Mouse (Mus musculus): ENCODE measurements at regions not wholly inside any gene's neighbourhood (a gene's known extent, or its start where the extent isn't known, plus 50 kb on each side); places are given as distances from the start of the nearest gene placed in this dataset.

- no peaks in the 10 kb centered on the region for H3K36me3 ChIP-seq (ENCODE audit: control insufficient read depth, insufficient read depth, low read length)
- H3K4me3 ChIP-seq (ENCODE audit: control insufficient read depth, low read depth, low read length): no peak overlapping the region
- no peak overlapping the region for H3K27ac ChIP-seq (ENCODE audit: control insufficient read depth, insufficient read depth, low read depth, low read length)
- no peak for TF ChIP-seq CTCF (IDR thresholded peaks at IDR 0.05; ENCODE audit: control insufficient read depth, insufficient read depth, insufficient replicate concordance, low read depth, low read length)
- no peak for TF ChIP-seq POLR2A (IDR thresholded peaks at IDR 0.05; ENCODE audit: control insufficient read depth, low read depth, low read length)
- H3K4me1 ChIP-seq (ENCODE audit: control insufficient read depth, insufficient read depth, low read length): no peaks in the 10 kb centered on the region
- no peaks in the 10 kb centered on the region for H3K27me3 ChIP-seq (ENCODE audit: control insufficient read depth, insufficient read depth, low read length)
These were observed 166.3 kb upstream of the Eef2kmt start for GRCm38 (mm10) chr16:5422041-5422440.

- TF ChIP-seq CTCF (IDR thresholded peaks at IDR 0.05; ENCODE audit: control insufficient read depth, insufficient read depth, insufficient replicate concordance, low read depth, low read length) (no peak), POLR2A (IDR thresholded peaks at IDR 0.05; ENCODE audit: control insufficient read depth, low read depth, low read length) (no peak)
- H3K27ac ChIP-seq (ENCODE audit: control insufficient read depth, insufficient read depth, low read depth, low read length): no peak overlapping the region
- H3K4me1 ChIP-seq (ENCODE audit: control insufficient read depth, insufficient read depth, low read length): no peaks in the 10 kb centered on the region
- no peaks in the 10 kb centered on the region for H3K36me3 ChIP-seq (ENCODE audit: control insufficient read depth, insufficient read depth, low read length)
- H3K4me3 ChIP-seq (ENCODE audit: control insufficient read depth, low read depth, low read length): no peak overlapping the region
- no peaks in the 10 kb centered on the region for H3K27me3 ChIP-seq (ENCODE audit: control insufficient read depth, insufficient read depth, low read length)
These were observed 165.8 kb upstream of the Eef2kmt start for GRCm38 (mm10) chr16:5421591-5421990.

- no peak for TF ChIP-seq POLR2A (IDR thresholded peaks at IDR 0.05; ENCODE audit: control insufficient read depth, low read depth, low read length)
- TF ChIP-seq CTCF (IDR thresholded peaks at IDR 0.05; ENCODE audit: control insufficient read depth, insufficient read depth, insufficient replicate concordance, low read depth, low read length): no peak
- Histone ChIP-seq H3K4me1 (ENCODE audit: control insufficient read depth, insufficient read depth, low read length) (no peaks in the 10 kb centered on the region), H3K27ac (ENCODE audit: control insufficient read depth, insufficient read depth, low read depth, low read length) (no peak overlapping the region), H3K36me3 (ENCODE audit: control insufficient read depth, insufficient read depth, low read length) (no peaks in the 10 kb centered on the region), H3K27me3 (ENCODE audit: control insufficient read depth, insufficient read depth, low read length) (no peaks in the 10 kb centered on the region), H3K4me3 (ENCODE audit: control insufficient read depth, low read depth, low read length) (no peak overlapping the region)
These were observed 163.7 kb upstream of the Eef2kmt start for GRCm38 (mm10) chr16:5419467-5419866.

- no peaks in the 10 kb centered on the region for H3K27me3 ChIP-seq (ENCODE audit: control insufficient read depth, insufficient read depth, low read length)
- no peak overlapping the region for H3K4me3 ChIP-seq (ENCODE audit: control insufficient read depth, low read depth, low read length)
- H3K27ac ChIP-seq (ENCODE audit: control insufficient read depth, insufficient read depth, low read depth, low read length): no peak overlapping the region
- TF ChIP-seq CTCF (IDR thresholded peaks at IDR 0.05; ENCODE audit: control insufficient read depth, insufficient read depth, insufficient replicate concordance, low read depth, low read length) (no peak), POLR2A (IDR thresholded peaks at IDR 0.05; ENCODE audit: control insufficient read depth, low read depth, low read length) (no peak)
- H3K36me3 ChIP-seq (ENCODE audit: control insufficient read depth, insufficient read depth, low read length): no peaks in the 10 kb centered on the region
- no peaks in the 10 kb centered on the region for H3K4me1 ChIP-seq (ENCODE audit: control insufficient read depth, insufficient read depth, low read length)
These were observed 162.8 kb upstream of the Eef2kmt start for GRCm38 (mm10) chr16:5418462-5419197.

- H3K27ac ChIP-seq (ENCODE audit: control insufficient read depth, insufficient read depth, low read depth, low read length): no peak overlapping the region
- no peaks in the 10 kb centered on the region for H3K36me3 ChIP-seq (ENCODE audit: control insufficient read depth, insufficient read depth, low read length)
- no peaks in the 10 kb centered on the region for H3K4me1 ChIP-seq (ENCODE audit: control insufficient read depth, insufficient read depth, low read length)
- no peak overlapping the region for H3K4me3 ChIP-seq (ENCODE audit: control insufficient read depth, low read depth, low read length)
- TF ChIP-seq CTCF (IDR thresholded peaks at IDR 0.05; ENCODE audit: control insufficient read depth, insufficient read depth, insufficient replicate concordance, low read depth, low read length): no peak
- no peaks in the 10 kb centered on the region for H3K27me3 ChIP-seq (ENCODE audit: control insufficient read depth, insufficient read depth, low read length)
These were observed 159.5 kb upstream of the Eef2kmt start for GRCm38 (mm10) chr16:5415310-5415709.

- Histone ChIP-seq H3K4me1 (ENCODE audit: control insufficient read depth, insufficient read depth, low read length) (peaks cover 2% of the 10 kb centered on the region; the same call in 1 of the 2 replicates), H3K4me3 (ENCODE audit: control insufficient read depth, low read depth, low read length) (no peak overlapping the region), H3K36me3 (ENCODE audit: control insufficient read depth, insufficient read depth, low read length) (no peaks in the 10 kb centered on the region), H3K27ac (ENCODE audit: control insufficient read depth, insufficient read depth, low read depth, low read length) (no peak overlapping the region), H3K27me3 (ENCODE audit: control insufficient read depth, insufficient read depth, low read length) (no peaks in the 10 kb centered on the region)
- TF ChIP-seq POLR2A (IDR thresholded peaks at IDR 0.05; ENCODE audit: control insufficient read depth, low read depth, low read length): no peak
- no peak for TF ChIP-seq CTCF (IDR thresholded peaks at IDR 0.05; ENCODE audit: control insufficient read depth, insufficient read depth, insufficient replicate concordance, low read depth, low read length)
These were observed 156.1 kb upstream of the Eef2kmt start for GRCm38 (mm10) chr16:5411819-5412385.

GRCm38 (mm10) chr16:5406711-5407110 is 150.9 kb upstream of the Eef2kmt start:
- Histone ChIP-seq H3K27me3 (ENCODE audit: control insufficient read depth, insufficient read depth, low read length) (no peaks in the 10 kb centered on the region), H3K27ac (ENCODE audit: control insufficient read depth, insufficient read depth, low read depth, low read length) (no peak overlapping the region), H3K4me3 (ENCODE audit: control insufficient read depth, low read depth, low read length) (no peak overlapping the region), H3K4me1 (ENCODE audit: control insufficient read depth, insufficient read depth, low read length) (peaks cover 2% of the 10 kb centered on the region; the same call in 1 of the 2 replicates), H3K36me3 (ENCODE audit: control insufficient read depth, insufficient read depth, low read length) (no peaks in the 10 kb centered on the region)
- TF ChIP-seq CTCF (IDR thresholded peaks at IDR 0.05; ENCODE audit: control insufficient read depth, insufficient read depth, insufficient replicate concordance, low read depth, low read length): peak; percentile 89
- no peak for TF ChIP-seq POLR2A (IDR thresholded peaks at IDR 0.05; ENCODE audit: control insufficient read depth, low read depth, low read length)

All from testis, adult 2 months (tissue).